ENCODE assay signal across 17 mouse cellular contexts in genomic region chr4:137478306-137478705, GRCm38 (mm10). TPM values are rescaled to one million over a fixed set of nuclear protein-coding genes. Genes with fewer than 3 reads are reported as not detected.
A peak's percentile ranks its signal among the peaks of the same experiment; 100 is the strongest.
DNase-seq lines count a peak whose midpoint lies in the region; ATAC-seq and TF ChIP-seq lines count a peak whose summit lies in the region.
"Had no signal": no experiment of that assay in that cellular context is flagged by ENCODE, and none has a peak within 500 bp of the region (broad histone marks: within the 10 kb centered on the region; RNA-seq: fewer than 3 reads in every experiment).

No protein-coding gene starts in this region.

- TF ChIP-seq POLR2A in liver, adult 2 months (IDR thresholded peaks at IDR 0.05; ENCODE audit: extremely low read depth, insufficient read depth, low read length), result no peak
- TF ChIP-seq POLR2A in embryonic fibroblast, embryonic 13.5 days (IDR thresholded peaks at IDR 0.05; ENCODE audit: low read depth, low read length), result no peak

- peak overlapping the region; percentile 19; the same call in 1 of the 2 replicates for H3K4me2 ChIP-seq in heart, postnatal 0 days (ENCODE audit: low read depth, low read length)
- no peak overlapping the region for H3K4me2 ChIP-seq in liver, embryonic 12.5 days
- H3K4me2 ChIP-seq: neural tube, embryonic 12.5 days had no signal

- TF ChIP-seq EP300 in heart, postnatal 0 days (IDR thresholded peaks at IDR 0.05; ENCODE audit: low read depth), result peak; percentile 84

- 72% methylated on average over 5 of the region's 5 CpGs for WGBS in liver, adult 2 months
- WGBS in heart, postnatal 0 days, result 66% methylated on average over 5 of the region's 5 CpGs
- 41% methylated on average over 5 of the region's 5 CpGs for WGBS in liver, embryonic 12.5 days (ENCODE audit: insufficient replicate concordance)

- no peaks in the 10 kb centered on the region for H3K79me2 ChIP-seq in liver, adult 2 months (ENCODE audit: control insufficient read depth, insufficient read depth, low read length)

- no peak overlapping the region for H3K9ac ChIP-seq in liver, adult 2 months (ENCODE audit: low read depth, low read length)
- no peak overlapping the region for H3K9ac ChIP-seq in heart, postnatal 0 days (replicated peaks; ENCODE audit: low read depth, low read length)
- H3K9ac ChIP-seq in liver, embryonic 12.5 days, result no peak overlapping the region
- H3K9ac ChIP-seq: neural tube, embryonic 12.5 days had no signal

- TF ChIP-seq CTCF in liver, adult 2 months (IDR thresholded peaks at IDR 0.05; ENCODE audit: low read depth, low read length), result no peak
- TF ChIP-seq CTCF in embryonic fibroblast, embryonic 13.5 days (IDR thresholded peaks at IDR 0.05; ENCODE audit: borderline replicate concordance, insufficient read depth, low read length), result no peak
- TF ChIP-seq CTCF in heart, postnatal 0 days (IDR thresholded peaks at IDR 0.05; ENCODE audit: low read depth), result no peak

- no peak for DNase-seq in liver, adult 2 months (ENCODE audit: extremely low read depth, low read depth, low spot score)
- no peak for DNase-seq in liver
- peak; percentile 58 for DNase-seq in heart, postnatal 0 days (ENCODE audit: low spot score)
- DNase-seq in spleen, postnatal 36 days (ENCODE audit: low spot score in 2 of 2), result no peak
- DNase-seq in urinary bladder, postnatal 4 days (ENCODE audit: low spot score in 2 of 2), result no peak
- DNase-seq in spleen, postnatal 14 days (ENCODE audit: low spot score in 2 of 2), result no peak
- DNase-seq: adrenal gland, postnatal 25 days; cerebellum, postnatal 36 days; spleen, adult 18-20 months had no signal

- H3K4me3 ChIP-seq in liver, adult 2 months (ENCODE audit: insufficient read depth, low read depth, low read length), result no peak overlapping the region
- H3K4me3 ChIP-seq in embryonic fibroblast, embryonic 13.5 days (ENCODE audit: insufficient read depth, low read length), result no peak overlapping the region
- no peak overlapping the region for H3K4me3 ChIP-seq in heart, postnatal 0 days (ENCODE audit: low read depth, low read length)
- no peak overlapping the region for H3K4me3 ChIP-seq in liver, embryonic 12.5 days
- H3K4me3 ChIP-seq: megakaryocyte, embryonic 14.5 days; neural tube, embryonic 12.5 days had no signal

- no peaks in the 10 kb centered on the region for H3K36me3 ChIP-seq in liver, adult 2 months (ENCODE audit: control insufficient read depth, insufficient read depth, low read length)
- H3K36me3 ChIP-seq in heart, postnatal 0 days (replicated peaks; ENCODE audit: control insufficient read depth, insufficient read depth, low read length), result no peaks in the 10 kb centered on the region
- no peaks in the 10 kb centered on the region for H3K36me3 ChIP-seq in liver, embryonic 12.5 days
- H3K36me3 ChIP-seq: neural tube, embryonic 12.5 days had no signal

- H3K27me3 ChIP-seq in liver, adult 2 months (ENCODE audit: control insufficient read depth, insufficient read depth, low read length), result no peaks in the 10 kb centered on the region
- no peaks in the 10 kb centered on the region for H3K27me3 ChIP-seq in heart, postnatal 0 days (ENCODE audit: control insufficient read depth, insufficient read depth, low read length)
- peaks cover 35% of the 10 kb centered on the region for H3K27me3 ChIP-seq in liver, embryonic 12.5 days (replicated peaks)

- peak overlapping the region; percentile 32 for H3K27ac ChIP-seq in liver, adult 2 months (replicated peaks; ENCODE audit: insufficient read depth, low read depth, low read length)
- peak overlapping the region; percentile 98 for H3K27ac ChIP-seq in embryonic fibroblast, embryonic 13.5 days (ENCODE audit: insufficient read depth, low read length)
- H3K27ac ChIP-seq in heart, postnatal 0 days (ENCODE audit: low read depth), result peak overlapping the region; percentile 91
- 0 out of 2 replicates have a peak overlapping the region, but pooled peaks have one; percentile 33 for H3K27ac ChIP-seq in liver, embryonic 12.5 days
- H3K27ac ChIP-seq: neural tube, embryonic 12.5 days had no signal

- H3K4me1 ChIP-seq in liver, adult 2 months (ENCODE audit: control insufficient read depth, insufficient read depth, low read length), result peaks cover 18% of the 10 kb centered on the region
- peaks cover 45% of the 10 kb centered on the region for H3K4me1 ChIP-seq in embryonic fibroblast, embryonic 13.5 days (ENCODE audit: control insufficient read depth, insufficient read depth, low read length)
- peaks cover 92% of the 10 kb centered on the region for H3K4me1 ChIP-seq in heart, postnatal 0 days (ENCODE audit: control insufficient read depth, insufficient read depth)
- peaks cover 92% of the 10 kb centered on the region for H3K4me1 ChIP-seq in liver, embryonic 12.5 days

- ATAC-seq in heart, postnatal 0 days (ENCODE audit: insufficient read depth, low read depth), result peak; percentile 24
- ATAC-seq in liver, embryonic 12.5 days, result no peak
- ATAC-seq: forebrain, embryonic 16.5 days had no signal

- H3K9me3 ChIP-seq in heart, postnatal 0 days (replicated peaks; ENCODE audit: control insufficient read depth, low read length), result no peaks in the 10 kb centered on the region
- H3K9me3 ChIP-seq in liver, embryonic 12.5 days (replicated peaks), result no peaks in the 10 kb centered on the region
- H3K9me3 ChIP-seq: megakaryocyte, embryonic 14.5 days; neural tube, embryonic 12.5 days had no signal

RNA-seq across cellular contexts. Expression of gene Hspg2, which starts 9.7 kb away (rescaled TPM):
- 7.2 and 11.8 TPM in 2 replicates for total RNA-seq in liver, adult 2 months (2014; rRNA removed)
- polyA plus RNA-seq in liver, adult 2 months (2012; rRNA removed), result 7.2 and 7.6 TPM in 2 replicates
- 271 and 368 TPM in 2 replicates for polyA plus RNA-seq in embryonic fibroblast, embryonic 13.5 days (2011; ENCODE audit: insufficient read length, low read depth, missing spikeins)
- 473 and 516 TPM in 2 replicates for total RNA-seq in heart, postnatal 0 days (2014; rRNA removed; ENCODE audit: low replicate concordance)
- 41.2 and 42.4 TPM in 2 replicates for polyA plus RNA-seq in heart, postnatal 0 days (2015; fragmentation: Nextera tagmentation; extraction: Ambion mirVana)
- polyA plus RNA-seq in liver, embryonic 12.5 days (2016; fragmentation: Nextera tagmentation; extraction: Ambion mirVana), result 6.4 and 7.3 TPM in 2 replicates
- total RNA-seq: hematopoietic stem cell, adult 5-6 weeks had no signal

RNA-seq across cellular contexts. Expression of gene 1700013G24Rik, which starts 25.2 kb away (rescaled TPM):
- total RNA-seq in liver, adult 2 months (2014; rRNA removed), result not detected in 2 replicates
- polyA plus RNA-seq in liver, adult 2 months (2012; rRNA removed), result 0.09 TPM in 1 of 2 replicates, not detected in the other
- not detected in 2 replicates for polyA plus RNA-seq in embryonic fibroblast, embryonic 13.5 days (2011; ENCODE audit: insufficient read length, low read depth, missing spikeins)
- total RNA-seq in heart, postnatal 0 days (2014; rRNA removed; ENCODE audit: low replicate concordance), result not detected in 2 replicates
- not detected in 2 replicates for polyA plus RNA-seq in heart, postnatal 0 days (2015; fragmentation: Nextera tagmentation; extraction: Ambion mirVana)
- polyA plus RNA-seq in liver, embryonic 12.5 days (2016; fragmentation: Nextera tagmentation; extraction: Ambion mirVana), result not detected in 2 replicates
- total RNA-seq: adrenal gland, postnatal 25 days; hematopoietic stem cell, adult 5-6 weeks; layer of hippocampus, postnatal 25 days; MEL had no signal
- polyA plus RNA-seq: forebrain, embryonic 16.5 days; neural tube, embryonic 12.5 days had no signal

RNA-seq across cellular contexts. Expression of gene Cela3b, which starts 48.0 kb away (rescaled TPM):
- total RNA-seq in liver, adult 2 months (2014; rRNA removed), result 16.6 and 59.5 TPM in 2 replicates
- polyA plus RNA-seq in liver, adult 2 months (2012; rRNA removed), result 0.42 and 1.0 TPM in 2 replicates
- not detected in 2 replicates for polyA plus RNA-seq in embryonic fibroblast, embryonic 13.5 days (2011; ENCODE audit: insufficient read length, low read depth, missing spikeins)
- total RNA-seq in heart, postnatal 0 days (2014; rRNA removed; ENCODE audit: low replicate concordance), result not detected in 2 replicates
- polyA plus RNA-seq in heart, postnatal 0 days (2015; fragmentation: Nextera tagmentation; extraction: Ambion mirVana), result not detected in 2 replicates
- polyA plus RNA-seq in liver, embryonic 12.5 days (2016; fragmentation: Nextera tagmentation; extraction: Ambion mirVana), result not detected in 2 replicates
- total RNA-seq: adrenal gland, postnatal 25 days; hematopoietic stem cell, adult 5-6 weeks; layer of hippocampus, postnatal 25 days; MEL had no signal
- polyA plus RNA-seq: forebrain, embryonic 16.5 days; neural tube, embryonic 12.5 days had no signal

Comparison
In these comparisons a context has a peak if more than half of its experiments do, and no peak if none do; other contexts are left out.
1. H3K27ac ChIP-seq: peak in every context shown above with its lines; median percentile 98 in embryonic fibroblast, embryonic 13.5 days; 91 in heart, postnatal 0 days; 33 in liver, embryonic 12.5 days; 32 in liver, adult 2 months.